Mouse (Mus musculus) CH12.LX (cell line): ENCODE data around the gene Gm10944. TPM values are rescaled to one million over a fixed set of nuclear protein-coding genes. Genes with fewer than 3 reads are reported as not detected.

Experiments used
- DNase-seq: peaks from one replicate; pipeline ENCODE4 v3.0.0-alpha.2; 2013; ENCODE audit errors: extremely low read depth
- H3K27ac ChIP-seq: 2 replicates; pipeline ENCODE4 v1.5.1; 2012; ENCODE audit warnings: low read depth, mild to moderate bottlenecking, control low read depth, moderate library complexity; ENCODE audit not compliant: insufficient read depth
- H3K27me3 ChIP-seq: replicated peaks from 2 replicates; pipeline ENCODE3; 2012; ENCODE audit warnings: inconsistent platforms
- H3K36me3 ChIP-seq, 2 experiments: replicated peaks in 1 of 2; 2 replicates each; pipeline versions ENCODE3 to v1.6.1; 2012; ENCODE audit warnings: inconsistent platforms in 1 of 2, low read length in 1 of 2, mild to moderate bottlenecking in 1 of 2, mixed read lengths in 1 of 2, moderate library complexity in 1 of 2; ENCODE audit not compliant: control insufficient read depth in 1 of 2, insufficient read depth in 1 of 2
- H3K4me1 ChIP-seq, 2 experiments: 2 replicates each; pipeline ENCODE4 v1.6.1; 2012; ENCODE audit warnings: inconsistent platforms in 1 of 2, moderate library complexity in 1 of 2; ENCODE audit not compliant: insufficient read depth in 2 of 2, control insufficient read depth in 1 of 2
- H3K4me2 ChIP-seq: 2 replicates; pipeline ENCODE4 v1.6.1; 2012; ENCODE audit warnings: low read depth, mild to moderate bottlenecking, control low read depth; ENCODE audit not compliant: poor library complexity, insufficient read depth, severe bottlenecking
- H3K4me3 ChIP-seq, 3 experiments: fragments of 150-350 bp in 1 of 3; sonication (generic) in 1 of 3; replicated peaks in 1 of 3; 2 replicates each; pipeline versions ENCODE3 to v1.5.1; 2011 to 2012; ENCODE audit warnings: low read depth in 2 of 3, low read length in 2 of 3, mild to moderate bottlenecking in 2 of 3, moderate library complexity in 2 of 3, control low read depth in 1 of 3, improper control_type of control experiment in 1 of 3, inconsistent platforms in 1 of 3, mixed read lengths in 1 of 3; ENCODE audit not compliant: poor library complexity in 1 of 3
- H3K79me2 ChIP-seq: replicated peaks from 2 replicates; pipeline ENCODE4 v1.6.1; 2012; ENCODE audit warnings: mild to moderate bottlenecking, moderate library complexity; ENCODE audit not compliant: control insufficient read depth, poor library complexity, insufficient read depth, severe bottlenecking; ENCODE audit errors: extremely low read depth
- H3K9ac ChIP-seq: 2 replicates; pipeline ENCODE4 v1.6.1; 2012; ENCODE audit warnings: low read depth, mild to moderate bottlenecking, control low read depth, moderate library complexity; ENCODE audit not compliant: insufficient read depth
- H3K9me3 ChIP-seq: replicated peaks from 2 replicates; pipeline ENCODE3; 2012; ENCODE audit warnings: low read length, inconsistent platforms, mixed read lengths
- BHLHE40 ChIP-seq: IDR thresholded peaks from 2 replicates; pipeline ENCODE4 v1.6.1; 2011; ENCODE audit warnings: mild to moderate bottlenecking, low read depth, low read length, improper control_type of control experiment
- CHD1 ChIP-seq: IDR thresholded peaks from 2 replicates; pipeline ENCODE4 v1.6.1; 2012; ENCODE audit warnings: low read depth, low read length, improper control_type of control experiment, inconsistent platforms
- CTCF ChIP-seq, 2 experiments: IDR thresholded peaks in 1 of 2; conservative IDR thresholded peaks in 1 of 2; 2 replicates each; pipeline ENCODE4 v1.5.1; 2011 to 2012; ENCODE audit warnings: low read depth in 2 of 2, low read length in 2 of 2, improper control_type of control experiment in 1 of 2, inconsistent platforms in 1 of 2, mild to moderate bottlenecking in 1 of 2, moderate library complexity in 1 of 2
- E2F4 ChIP-seq: IDR thresholded peaks from 2 replicates; pipeline ENCODE4 v1.6.1; 2011; ENCODE audit warnings: low read depth, low read length, improper control_type of control experiment; ENCODE audit not compliant: insufficient replicate concordance
- EP300 ChIP-seq: IDR thresholded peaks from 2 replicates; pipeline ENCODE4 v1.6.1; 2011; ENCODE audit warnings: low read length, improper control_type of control experiment
- GABPA ChIP-seq: IDR thresholded peaks from 2 replicates; pipeline ENCODE4 v1.6.1; 2012; ENCODE audit warnings: low read depth, low read length, improper control_type of control experiment, inconsistent platforms; ENCODE audit not compliant: insufficient replicate concordance
- IRF4 ChIP-seq: IDR thresholded peaks from 2 replicates; pipeline ENCODE4 v1.6.1; 2014; ENCODE audit warnings: low read depth, mild to moderate bottlenecking, inconsistent platforms, low read length, improper control_type of control experiment
- JUN ChIP-seq: IDR thresholded peaks from 2 replicates; pipeline ENCODE4 v1.6.1; 2011; ENCODE audit warnings: low read depth, mild to moderate bottlenecking, low read length, improper control_type of control experiment, moderate library complexity; ENCODE audit not compliant: insufficient read depth
- KAT2A ChIP-seq: IDR thresholded peaks from 2 replicates; pipeline ENCODE4 v1.6.1; 2012; ENCODE audit warnings: low read length, improper control_type of control experiment, inconsistent platforms; ENCODE audit not compliant: insufficient replicate concordance
- MAZ ChIP-seq: IDR thresholded peaks from 2 replicates; pipeline ENCODE4 v1.6.1; 2012; ENCODE audit warnings: low read depth, mild to moderate bottlenecking, inconsistent platforms, low read length, improper control_type of control experiment, moderate library complexity
- MEF2A ChIP-seq: IDR thresholded peaks from 2 replicates; pipeline ENCODE4 v1.6.1; 2014; ENCODE audit warnings: low read depth, mild to moderate bottlenecking, inconsistent platforms, low read length, improper control_type of control experiment, borderline replicate concordance
- MXI1 ChIP-seq: IDR thresholded peaks from 2 replicates; pipeline ENCODE4 v1.6.1; 2011; ENCODE audit warnings: mild to moderate bottlenecking, low read depth, low read length, improper control_type of control experiment
- NELFE ChIP-seq: IDR thresholded peaks from 2 replicates; pipeline ENCODE4 v1.6.1; 2011; ENCODE audit warnings: low read depth, low read length, improper control_type of control experiment
- PAX5 ChIP-seq: IDR thresholded peaks from 2 replicates; pipeline ENCODE4 v1.6.1; 2012; ENCODE audit warnings: low read length, inconsistent platforms, mixed read lengths
- POLR2A ChIP-seq: IDR thresholded peaks from 2 replicates; pipeline ENCODE4 v1.6.1; 2011; ENCODE audit warnings: low read depth, mild to moderate bottlenecking, improper control_type of control experiment, low read length
- SMC3 ChIP-seq: IDR thresholded peaks from 2 replicates; pipeline ENCODE4 v1.6.1; 2011; ENCODE audit warnings: low read depth, low read length, improper control_type of control experiment
- TBP ChIP-seq: conservative IDR thresholded peaks from 2 replicates; pipeline ENCODE4 v1.6.1; 2011; ENCODE audit warnings: low read depth, low read length, improper control_type of control experiment
- UBTF ChIP-seq: IDR thresholded peaks from 2 replicates; pipeline ENCODE4 v1.6.1; 2012; ENCODE audit warnings: low read depth, mild to moderate bottlenecking, inconsistent platforms, low read length, improper control_type of control experiment, moderate library complexity
- USF1 ChIP-seq: IDR thresholded peaks from 2 replicates; pipeline ENCODE4 v1.6.1; 2014; ENCODE audit warnings: low read depth, mild to moderate bottlenecking, inconsistent platforms, low read length, improper control_type of control experiment
- ZNF384 ChIP-seq: IDR thresholded peaks from 2 replicates; pipeline ENCODE4 v1.6.1; 2012; ENCODE audit warnings: low read depth, low read length, improper control_type of control experiment, inconsistent platforms
- dilution Hi-C: fragments of 300-500 bp; cut with MboI; formaldehyde crosslinking; loops from 2 replicates; pipeline ENCODE4 v1.14.3; 2020; ENCODE audit warnings: low sequenced_read_pairs; ENCODE audit not compliant: extremely low pct_unique_long_range_greater_than_20kb, extremely low pct_ligation_motif_present
- in situ Hi-C: fragments of 300-500 bp; cut with MboI; formaldehyde crosslinking; loops from 3 replicates; pipeline ENCODE4 v1.14.3; 2019; ENCODE audit warnings: low sequenced_read_pairs, low pct_ligation_motif_present, low pct_unique_long_range_greater_than_20kb, mixed read lengths
- polyA plus RNA-seq: library from polyadenylated mRNA; unstranded; fragments of >175 nt; gene quantifications from 2 replicates; pipeline ENCODE4 v1.2.1, GENCODE M21; 2012; ENCODE audit warnings: low read depth; ENCODE audit not compliant: insufficient read length
- total RNA-seq, 2 experiments: library from RNA; depleted of rRNA; stranded (reverse); fragments of 300-350 nt in 1 of 2; fragments of >200 nt in 1 of 2; gene quantifications; 2 replicates each; pipeline ENCODE4 v1.2.3; 2012 to 2014

Gene Gm10944
- total and polyA plus RNA-seq, 3 experiments = not detected

DNA sequence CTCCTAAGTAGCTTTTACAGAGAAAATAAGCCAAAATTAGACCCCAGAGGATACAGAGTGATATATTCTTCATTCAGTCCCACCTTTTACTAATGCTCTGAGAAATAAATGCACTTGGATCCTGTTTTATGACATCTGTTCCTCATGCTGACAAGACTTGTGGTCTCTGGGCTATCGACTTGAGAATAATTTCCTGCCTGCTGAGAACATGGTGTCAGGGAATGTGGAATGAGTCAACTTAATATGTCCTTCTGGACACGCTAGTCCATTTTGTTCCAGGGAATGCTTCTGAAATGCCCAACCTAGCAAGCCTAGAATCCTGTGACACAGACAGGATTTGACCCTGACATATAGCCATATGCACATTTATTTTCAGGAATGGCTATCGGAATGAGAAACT lies 22.0 kb upstream of the Gm10944 start:
- Histone ChIP-seq H3K36me3 (no peaks in the 10 kb centered on the region), H3K4me3 (no peak overlapping the region), H3K9ac (no peak overlapping the region), H3K27ac (no peak overlapping the region), H3K79me2 (no peaks in the 10 kb centered on the region), H3K4me1 (no peaks in the 10 kb centered on the region), H3K27me3 (no peaks in the 10 kb centered on the region), H3K4me2 (no peak overlapping the region), H3K9me3 (no peaks in the 10 kb centered on the region)
- in situ Hi-C loops = no loop called here
- no peak for DNase-seq
- TF ChIP-seq CHD1 = no peak
- TF ChIP-seq JUN = no peak
- TF ChIP-seq CTCF (conservative IDR thresholded peaks at IDR 0.05 in 1 of 2, IDR thresholded peaks at IDR 0.05 in 1 of 2; ENCODE audit: low read depth in 2 of 2, low read length in 2 of 2) = no peak
- no peak for TF ChIP-seq E2F4
- no peak for TF ChIP-seq UBTF
- no peak for TF ChIP-seq EP300
- no peak for TF ChIP-seq NELFE
- TF ChIP-seq MXI1 = no peak
- no peak for TF ChIP-seq ZNF384
- no peak for TF ChIP-seq MAZ
- no peak for TF ChIP-seq SMC3
- TF ChIP-seq USF1 = no peak
- TF ChIP-seq GABPA = no peak
- no peak for TF ChIP-seq IRF4
- TF ChIP-seq BHLHE40 = no peak
- dilution Hi-C loops = no loop called here

DNA sequence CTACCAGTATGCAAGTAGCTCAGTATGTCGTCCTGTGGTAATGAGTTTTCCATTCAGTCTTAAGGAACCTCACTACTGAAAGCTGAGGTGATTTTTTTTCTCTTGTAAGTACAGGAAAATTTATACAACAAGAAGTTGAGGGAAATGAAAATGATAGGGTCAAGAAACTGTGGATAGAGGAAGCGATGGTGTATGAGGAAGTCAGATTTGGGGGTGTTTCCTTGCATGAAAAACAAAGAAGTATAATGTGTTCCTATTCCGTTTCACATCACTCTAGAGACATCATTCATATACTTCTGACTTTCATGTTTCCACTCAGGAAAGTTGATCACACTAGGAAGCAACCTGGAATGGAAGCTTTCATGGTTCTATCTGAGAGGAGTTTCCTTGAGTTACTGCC lies 21.2 kb upstream of the Gm10944 start:
- Histone ChIP-seq H3K4me3 (no peak overlapping the region), H3K27ac (no peak overlapping the region), H3K36me3 (no peaks in the 10 kb centered on the region), H3K4me2 (no peak overlapping the region), H3K27me3 (no peaks in the 10 kb centered on the region), H3K79me2 (no peaks in the 10 kb centered on the region), H3K9me3 (no peaks in the 10 kb centered on the region), H3K9ac (no peak overlapping the region), H3K4me1 (no peaks in the 10 kb centered on the region)
- dilution Hi-C loops = no loop called here
- TF ChIP-seq TBP (no peak), KAT2A (no peak), ZNF384 (no peak), E2F4 (no peak), POLR2A (no peak), MXI1 (no peak), MEF2A (no peak), PAX5 (no peak), SMC3 (no peak)
- in situ Hi-C loops = no loop called here
- no peak for DNase-seq
